Comparison of ENCODE assay signal across 8 mouse cellular contexts in the genomic region with DNA sequence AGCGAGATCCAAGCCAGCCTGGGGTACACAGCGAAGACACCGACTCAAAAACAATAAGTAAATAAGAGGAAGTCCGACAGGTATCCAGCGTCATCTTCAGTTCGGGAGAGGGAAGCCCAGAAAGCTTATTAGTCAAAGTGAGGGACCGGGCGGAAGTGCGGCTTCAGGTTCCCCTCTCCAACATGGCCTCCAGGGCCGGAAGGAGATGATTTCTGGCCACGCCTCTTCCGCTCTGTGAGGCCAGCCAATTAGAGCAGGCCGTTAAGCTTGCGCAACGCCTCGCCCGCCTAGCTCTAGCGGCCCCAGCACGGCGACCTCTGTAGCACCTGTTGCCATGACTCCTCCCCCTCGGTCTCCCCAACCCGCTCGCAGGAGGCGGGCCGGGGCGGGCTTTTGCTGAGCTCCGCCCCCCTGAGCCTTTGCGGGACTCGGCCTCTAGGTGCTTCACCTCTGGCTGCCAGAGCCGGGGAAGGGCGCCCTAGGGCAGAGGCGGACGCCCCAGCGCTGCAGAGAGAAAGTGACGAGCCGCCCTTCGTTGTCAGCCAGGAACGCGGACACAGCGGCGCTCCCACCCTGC. TPM values are rescaled to one million over a fixed set of nuclear protein-coding genes. Genes with fewer than 3 reads are reported as not detected.
DNase-seq lines count a peak whose midpoint lies in the region; ATAC-seq lines count a peak whose summit lies in the region.

No protein-coding gene starts in this region.

- H3K4me2 ChIP-seq in hindbrain, embryonic 14.5 days (replicated peaks) = peak overlapping the region; percentile 78

- H3K36me3 ChIP-seq in hindbrain, embryonic 14.5 days (replicated peaks; ENCODE audit: control insufficient read depth, insufficient read depth) = no peaks in the 10 kb centered on the region

- H3K4me1 ChIP-seq in hindbrain, embryonic 14.5 days (replicated peaks; ENCODE audit: control insufficient read depth, insufficient read depth, low read length) = peaks cover 19% of the 10 kb centered on the region

- WGBS in hindbrain, embryonic 14.5 days = under 1% methylated on average over 40 of the region's 41 CpGs

- no peaks in the 10 kb centered on the region for H3K9me3 ChIP-seq in hindbrain, embryonic 14.5 days (ENCODE audit: control insufficient read depth, low read length)

- no peaks in the 10 kb centered on the region for H3K27me3 ChIP-seq in hindbrain, embryonic 14.5 days (ENCODE audit: control insufficient read depth, insufficient read depth, low read length)

- peak overlapping the region; percentile 74 for H3K9ac ChIP-seq in hindbrain, embryonic 14.5 days

- DNase-seq in R1 (ENCODE audit: low read depth, low spot score) = peak; percentile 99
- peak; percentile 98 to 99 for DNase-seq in cerebellum, postnatal 25 days
- DNase-seq in frontal cortex, postnatal 25 days (ENCODE audit: low spot score in 2 of 2) = peak; percentile 92 to 97
- DNase-seq in hindbrain, embryonic 14.5 days (ENCODE audit: low spot score) = peak; percentile 98
- peak; percentile 98 to 99 for DNase-seq in layer of hippocampus, postnatal 36 days
- DNase-seq in lung, postnatal 36 days = peak; percentile 100
- peak; percentile 100 for DNase-seq in retina, postnatal 1 day
- peak; percentile 96 to 99 for DNase-seq in urinary bladder, adult 18-20 months (ENCODE audit: low spot score in 2 of 2)

- peak overlapping the region; percentile 84 for H3K4me3 ChIP-seq in hindbrain, embryonic 14.5 days (replicated peaks; ENCODE audit: low read length)

- H3K27ac ChIP-seq in hindbrain, embryonic 14.5 days = peak overlapping the region; percentile 97

- ATAC-seq in hindbrain, embryonic 14.5 days (ENCODE audit: low FRiP score) = peak; percentile 98

RNA-seq across cellular contexts. Expression of a gene that starts 0.5 kb away (rescaled TPM):
- polyA plus RNA-seq in hindbrain, embryonic 14.5 days (2014; fragmentation: Nextera tagmentation; extraction: Ambion mirVana) = 229 and 244 TPM in 2 replicates
- total RNA-seq in layer of hippocampus, postnatal 36 days (2021) = 100 to 1,000 TPM; 138 to 150 TPM

RNA-seq across cellular contexts. Expression of a gene that starts 0.6 kb away (rescaled TPM):
- polyA plus RNA-seq in hindbrain, embryonic 14.5 days (2014; fragmentation: Nextera tagmentation; extraction: Ambion mirVana) = 17.0 and 23.0 TPM in 2 replicates
- 10 to 100 TPM; 87.4 to 91.4 TPM for total RNA-seq in layer of hippocampus, postnatal 36 days (2021)

RNA-seq across cellular contexts. Expression of a gene that starts 24.1 kb away (rescaled TPM):
- polyA plus RNA-seq in hindbrain, embryonic 14.5 days (2014; fragmentation: Nextera tagmentation; extraction: Ambion mirVana) = 0.21 and 0.79 TPM in 2 replicates
- under 1 TPM; 0.42 to 0.63 TPM for total RNA-seq in layer of hippocampus, postnatal 36 days (2021)

Comparison
In these comparisons a context has a peak if more than half of its experiments do, and no peak if none do; other contexts are left out.
1. Peak in every context shown above with its lines: DNase-seq, ATAC-seq, H3K4me3 ChIP-seq and H3K27ac ChIP-seq.